Mouse (Mus musculus): Measurements from ENCODE around the gene Ntrk3. TPM values are rescaled to one million over a fixed set of nuclear protein-coding genes. Genes with fewer than 3 reads are reported as not detected.

Gene Ntrk3
- polyA plus RNA-seq, 1 experiment = 7.7 TPM

- TF ChIP-seq CTCF (IDR thresholded peaks at IDR 0.05; ENCODE audit: control insufficient read depth, insufficient read depth, insufficient replicate concordance, low read depth, low read length) = no peak
- TF ChIP-seq POLR2A (IDR thresholded peaks at IDR 0.05; ENCODE audit: control insufficient read depth, low read depth, low read length) = no peak
- no peaks in the 10 kb centered on the region for H3K36me3 ChIP-seq (ENCODE audit: control insufficient read depth, insufficient read depth, low read length)
- no peak overlapping the region for H3K27ac ChIP-seq (ENCODE audit: control insufficient read depth, insufficient read depth, low read depth, low read length)
- no peak overlapping the region for H3K4me3 ChIP-seq (ENCODE audit: control insufficient read depth, low read depth, low read length)
- no peaks in the 10 kb centered on the region for H3K4me1 ChIP-seq (ENCODE audit: control insufficient read depth, insufficient read depth, low read length)
- H3K27me3 ChIP-seq (ENCODE audit: control insufficient read depth, insufficient read depth, low read length) = no peaks in the 10 kb centered on the region
Observed at GRCm38 (mm10) chr7:78267461-78268007, 470.3 kb downstream of the Ntrk3 start.

- H3K4me1 ChIP-seq (ENCODE audit: control insufficient read depth, insufficient read depth, low read length) = no peaks in the 10 kb centered on the region
- no peak overlapping the region for H3K4me3 ChIP-seq (ENCODE audit: control insufficient read depth, low read depth, low read length)
- TF ChIP-seq POLR2A (IDR thresholded peaks at IDR 0.05; ENCODE audit: control insufficient read depth, low read depth, low read length) (no peak), CTCF (IDR thresholded peaks at IDR 0.05; ENCODE audit: control insufficient read depth, insufficient read depth, insufficient replicate concordance, low read depth, low read length) (no peak)
- no peaks in the 10 kb centered on the region for H3K36me3 ChIP-seq (ENCODE audit: control insufficient read depth, insufficient read depth, low read length)
- H3K27me3 ChIP-seq (ENCODE audit: control insufficient read depth, insufficient read depth, low read length) = no peaks in the 10 kb centered on the region
- H3K27ac ChIP-seq (ENCODE audit: control insufficient read depth, insufficient read depth, low read depth, low read length) = no peak overlapping the region
Observed at GRCm38 (mm10) chr7:78264432-78265002, 473.3 kb downstream of the Ntrk3 start.

- Histone ChIP-seq H3K4me3 (ENCODE audit: control insufficient read depth, low read depth, low read length) (no peak overlapping the region), H3K27ac (ENCODE audit: control insufficient read depth, insufficient read depth, low read depth, low read length) (no peak overlapping the region), H3K27me3 (ENCODE audit: control insufficient read depth, insufficient read depth, low read length) (no peaks in the 10 kb centered on the region), H3K36me3 (ENCODE audit: control insufficient read depth, insufficient read depth, low read length) (no peaks in the 10 kb centered on the region), H3K4me1 (ENCODE audit: control insufficient read depth, insufficient read depth, low read length) (no peaks in the 10 kb centered on the region)
- TF ChIP-seq CTCF (IDR thresholded peaks at IDR 0.05; ENCODE audit: control insufficient read depth, insufficient read depth, insufficient replicate concordance, low read depth, low read length) (no peak), POLR2A (IDR thresholded peaks at IDR 0.05; ENCODE audit: control insufficient read depth, low read depth, low read length) (no peak)
Observed at GRCm38 (mm10) chr7:78261420-78262125, 476.2 kb downstream of the Ntrk3 start.

- no peaks in the 10 kb centered on the region for H3K27me3 ChIP-seq (ENCODE audit: control insufficient read depth, insufficient read depth, low read length)
- H3K4me1 ChIP-seq (ENCODE audit: control insufficient read depth, insufficient read depth, low read length) = no peaks in the 10 kb centered on the region
- H3K27ac ChIP-seq (ENCODE audit: control insufficient read depth, insufficient read depth, low read depth, low read length) = no peak overlapping the region
- no peaks in the 10 kb centered on the region for H3K36me3 ChIP-seq (ENCODE audit: control insufficient read depth, insufficient read depth, low read length)
- TF ChIP-seq CTCF (IDR thresholded peaks at IDR 0.05; ENCODE audit: control insufficient read depth, insufficient read depth, insufficient replicate concordance, low read depth, low read length) (no peak), POLR2A (IDR thresholded peaks at IDR 0.05; ENCODE audit: control insufficient read depth, low read depth, low read length) (no peak)
- no peak overlapping the region for H3K4me3 ChIP-seq (ENCODE audit: control insufficient read depth, low read depth, low read length)
Observed at GRCm38 (mm10) chr7:78258151-78258550, 479.7 kb downstream of the Ntrk3 start.

- H3K27ac ChIP-seq (ENCODE audit: control insufficient read depth, insufficient read depth, low read depth, low read length) = peak overlapping the region; percentile 37; the same call in 1 of the 2 replicates
- H3K4me1 ChIP-seq (ENCODE audit: control insufficient read depth, insufficient read depth, low read length) = no peaks in the 10 kb centered on the region
- H3K27me3 ChIP-seq (ENCODE audit: control insufficient read depth, insufficient read depth, low read length) = no peaks in the 10 kb centered on the region
- H3K36me3 ChIP-seq (ENCODE audit: control insufficient read depth, insufficient read depth, low read length) = no peaks in the 10 kb centered on the region
- TF ChIP-seq CTCF (IDR thresholded peaks at IDR 0.05; ENCODE audit: control insufficient read depth, insufficient read depth, insufficient replicate concordance, low read depth, low read length) (no peak), POLR2A (IDR thresholded peaks at IDR 0.05; ENCODE audit: control insufficient read depth, low read depth, low read length) (no peak)
- peak overlapping the region; percentile 80 for H3K4me3 ChIP-seq (ENCODE audit: control insufficient read depth, low read depth, low read length)
Observed at GRCm38 (mm10) chr7:78253777-78254385, 483.9 kb downstream of the Ntrk3 start.

- Histone ChIP-seq H3K4me1 (ENCODE audit: control insufficient read depth, insufficient read depth, low read length) (no peaks in the 10 kb centered on the region), H3K4me3 (ENCODE audit: control insufficient read depth, low read depth, low read length) (no peak overlapping the region), H3K27ac (ENCODE audit: control insufficient read depth, insufficient read depth, low read depth, low read length) (no peak overlapping the region), H3K27me3 (ENCODE audit: control insufficient read depth, insufficient read depth, low read length) (no peaks in the 10 kb centered on the region), H3K36me3 (ENCODE audit: control insufficient read depth, insufficient read depth, low read length) (no peaks in the 10 kb centered on the region)
- no peak for TF ChIP-seq CTCF (IDR thresholded peaks at IDR 0.05; ENCODE audit: control insufficient read depth, insufficient read depth, insufficient replicate concordance, low read depth, low read length)
- TF ChIP-seq POLR2A (IDR thresholded peaks at IDR 0.05; ENCODE audit: control insufficient read depth, low read depth, low read length) = no peak
Observed at GRCm38 (mm10) chr7:78248119-78248642, 489.6 kb downstream of the Ntrk3 start.

- Histone ChIP-seq H3K4me3 (ENCODE audit: control insufficient read depth, low read depth, low read length) (no peak overlapping the region), H3K27me3 (ENCODE audit: control insufficient read depth, insufficient read depth, low read length) (no peaks in the 10 kb centered on the region), H3K36me3 (ENCODE audit: control insufficient read depth, insufficient read depth, low read length) (no peaks in the 10 kb centered on the region), H3K4me1 (ENCODE audit: control insufficient read depth, insufficient read depth, low read length) (no peaks in the 10 kb centered on the region), H3K27ac (ENCODE audit: control insufficient read depth, insufficient read depth, low read depth, low read length) (no peak overlapping the region)
- TF ChIP-seq CTCF (IDR thresholded peaks at IDR 0.05; ENCODE audit: control insufficient read depth, insufficient read depth, insufficient replicate concordance, low read depth, low read length) = no peak
- TF ChIP-seq POLR2A (IDR thresholded peaks at IDR 0.05; ENCODE audit: control insufficient read depth, low read depth, low read length) = no peak
Observed at GRCm38 (mm10) chr7:78239012-78239411, 498.8 kb downstream of the Ntrk3 start.

Data from testis, adult 2 months (tissue).